Mouse (Mus musculus) liver, embryonic 16.5 days (tissue): ENCODE measurements around the gene Snx29. TPM values are rescaled to one million over a fixed set of nuclear protein-coding genes. Genes with fewer than 3 reads are reported as not detected.

Experiments
- ATAC-seq: fragments of 200-750 bp; cut with Nextera tagmentation; 2 replicates; pipeline ENCODE4 v1.8.0; 2017; ENCODE audit warnings: low read depth, mild to moderate bottlenecking, moderate number of reproducible peaks, moderate library complexity
- H3K27ac ChIP-seq: fragments of 300-500 bp; sonication (generic); 2 replicates; pipeline ENCODE4 v1.5.1; 2014; ENCODE audit warnings: mild to moderate bottlenecking, low read length
- H3K27me3 ChIP-seq: fragments of 300-500 bp; sonication (generic); 2 replicates; pipeline ENCODE4 v1.6.1; 2014; ENCODE audit warnings: low read depth, low read length, mixed read lengths; ENCODE audit not compliant: control insufficient read depth, insufficient read depth
- H3K36me3 ChIP-seq: fragments of 300-500 bp; sonication (generic); 2 replicates; pipeline ENCODE4 v1.6.1; 2014; ENCODE audit warnings: mild to moderate bottlenecking; ENCODE audit not compliant: control insufficient read depth, insufficient read depth
- H3K4me1 ChIP-seq: fragments of 300-500 bp; sonication (generic); 2 replicates; pipeline ENCODE4 v1.6.1; 2014; ENCODE audit warnings: low read depth, low read length, mixed read lengths; ENCODE audit not compliant: control insufficient read depth
- H3K4me2 ChIP-seq: fragments of 300-500 bp; sonication (generic); 2 replicates; pipeline ENCODE4 v1.6.1; 2014; ENCODE audit warnings: low read depth, low read length, mixed read lengths
- H3K4me3 ChIP-seq: fragments of 300-500 bp; sonication (generic); 2 replicates; pipeline ENCODE4 v1.5.1; 2014; ENCODE audit warnings: low read depth, mild to moderate bottlenecking, low read length
- H3K9ac ChIP-seq: fragments of 300-500 bp; sonication (generic); 2 replicates; pipeline ENCODE4 v1.6.1; 2014; ENCODE audit warnings: low read depth, low read length
- H3K9me3 ChIP-seq: fragments of 300-500 bp; sonication (generic); replicated peaks from 2 replicates; pipeline ENCODE4 v1.6.1; 2016; ENCODE audit warnings: low read length; ENCODE audit not compliant: control insufficient read depth
- WGBS: fragments of 180-500 bp; shearing (Covaris S2); extraction: QIAGEN DNeasy Blood & Tissue Kit; methylation state at CpG from one replicate; pipeline ENCODE4 v1.1.7; 2014; ENCODE audit not compliant: insufficient replicate concordance; 5-methylcytosine and 5-hydroxymethylcytosine counted together
- polyA plus RNA-seq: library from polyadenylated mRNA; unstranded; fragments of >200 nt; fragmentation: Nextera tagmentation; extraction: Ambion mirVana; gene quantifications from 2 replicates; pipeline ENCODE4 v1.2.1, GENCODE M21; 2015

The Snx29 gene
- polyA plus RNA-seq, 1 experiment from 2014 or later: 4.6 TPM

GRCm38 (mm10) chr16:11456141-11456645 lies 133.5 kb downstream of the Snx29 start:
- peak; percentile 76 for ATAC-seq
- WGBS: 34% methylated on average over 5 of the region's 5 CpGs
- Histone ChIP-seq H3K9me3 (no peaks in the 10 kb centered on the region), H3K4me1 (peaks cover 8% of the 10 kb centered on the region), H3K9ac (peak overlapping the region; percentile 28; the same call in 1 of the 2 replicates), H3K4me2 (no peak overlapping the region), H3K4me3 (no peak overlapping the region), H3K27me3 (no peaks in the 10 kb centered on the region), H3K36me3 (no peaks in the 10 kb centered on the region), H3K27ac (peak overlapping the region; percentile 51; the same call in 1 of the 2 replicates)

GRCm38 (mm10) chr16:11457136-11457535 lies 134.4 kb downstream of the Snx29 start:
- ATAC-seq: no peak
- 68% methylated on average over 5 of the region's 5 CpGs for WGBS
- H3K27me3 ChIP-seq: no peaks in the 10 kb centered on the region
- H3K4me1 ChIP-seq: peaks cover 11% of the 10 kb centered on the region
- no peak overlapping the region for H3K4me2 ChIP-seq
- no peak overlapping the region for H3K9ac ChIP-seq
- H3K4me3 ChIP-seq: no peak overlapping the region
- H3K27ac ChIP-seq: no peak overlapping the region
- H3K9me3 ChIP-seq: no peaks in the 10 kb centered on the region
- no peaks in the 10 kb centered on the region for H3K36me3 ChIP-seq

- no peak overlapping the region for H3K4me2 ChIP-seq
- 53% methylated on average over 2 of the region's 2 CpGs for WGBS
- ATAC-seq: no peak
Measured at GRCm38 (mm10) chr16:11457609-11458350, 135.1 kb downstream of the Snx29 start.

GRCm38 (mm10) chr16:11460210-11460609 lies 137.5 kb downstream of the Snx29 start:
- H3K9ac ChIP-seq: no peak overlapping the region
- no peaks in the 10 kb centered on the region for H3K9me3 ChIP-seq
- WGBS: 79% methylated on average over 1 of the region's 1 CpGs
- H3K4me1 ChIP-seq: peaks cover 11% of the 10 kb centered on the region
- no peak overlapping the region for H3K27ac ChIP-seq
- H3K4me3 ChIP-seq: no peak overlapping the region
- H3K27me3 ChIP-seq: no peaks in the 10 kb centered on the region
- no peak for ATAC-seq
- no peaks in the 10 kb centered on the region for H3K36me3 ChIP-seq
- H3K4me2 ChIP-seq: no peak overlapping the region

More at GRCm38 (mm10) chr16:11457609-11458350, 135.1 kb downstream of the Snx29 start:
- Histone ChIP-seq H3K27ac (no peak overlapping the region), H3K4me3 (no peak overlapping the region), H3K27me3 (no peaks in the 10 kb centered on the region), H3K4me1 (peaks cover 11% of the 10 kb centered on the region), H3K36me3 (no peaks in the 10 kb centered on the region), H3K9ac (no peak overlapping the region), H3K9me3 (no peaks in the 10 kb centered on the region)

DNA sequence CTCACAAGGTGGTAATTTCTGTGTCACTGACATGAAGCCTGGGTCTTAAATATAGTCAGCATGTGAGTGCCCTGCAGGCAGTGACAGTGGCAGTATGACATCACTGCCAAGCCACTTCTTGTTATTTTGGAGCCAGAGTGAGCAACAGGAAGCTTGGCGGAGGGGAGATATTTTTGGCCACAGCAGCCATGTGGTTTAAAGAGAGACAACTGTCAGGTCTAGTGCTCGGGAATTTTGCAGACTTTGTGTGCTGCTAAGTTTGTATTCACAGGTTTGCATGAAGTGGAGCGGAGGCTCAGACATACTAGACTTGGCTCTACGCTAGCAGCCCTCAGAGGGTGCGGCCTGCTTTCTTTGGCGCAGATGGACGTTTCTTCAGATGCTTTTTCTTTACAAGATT lies 138.9 kb downstream of the Snx29 start:
- peak; percentile 59 for ATAC-seq
- H3K27ac ChIP-seq: 0 out of 2 replicates have a peak overlapping the region, but pooled peaks have one; percentile 15
- no peaks in the 10 kb centered on the region for H3K36me3 ChIP-seq
- H3K27me3 ChIP-seq: no peaks in the 10 kb centered on the region
- no peak overlapping the region for H3K4me3 ChIP-seq
- H3K4me2 ChIP-seq: no peak overlapping the region
- peaks cover 8% of the 10 kb centered on the region for H3K4me1 ChIP-seq
- H3K9ac ChIP-seq: no peak overlapping the region
- no peaks in the 10 kb centered on the region for H3K9me3 ChIP-seq
- WGBS: 24% methylated on average over 7 of the region's 7 CpGs

DNA sequence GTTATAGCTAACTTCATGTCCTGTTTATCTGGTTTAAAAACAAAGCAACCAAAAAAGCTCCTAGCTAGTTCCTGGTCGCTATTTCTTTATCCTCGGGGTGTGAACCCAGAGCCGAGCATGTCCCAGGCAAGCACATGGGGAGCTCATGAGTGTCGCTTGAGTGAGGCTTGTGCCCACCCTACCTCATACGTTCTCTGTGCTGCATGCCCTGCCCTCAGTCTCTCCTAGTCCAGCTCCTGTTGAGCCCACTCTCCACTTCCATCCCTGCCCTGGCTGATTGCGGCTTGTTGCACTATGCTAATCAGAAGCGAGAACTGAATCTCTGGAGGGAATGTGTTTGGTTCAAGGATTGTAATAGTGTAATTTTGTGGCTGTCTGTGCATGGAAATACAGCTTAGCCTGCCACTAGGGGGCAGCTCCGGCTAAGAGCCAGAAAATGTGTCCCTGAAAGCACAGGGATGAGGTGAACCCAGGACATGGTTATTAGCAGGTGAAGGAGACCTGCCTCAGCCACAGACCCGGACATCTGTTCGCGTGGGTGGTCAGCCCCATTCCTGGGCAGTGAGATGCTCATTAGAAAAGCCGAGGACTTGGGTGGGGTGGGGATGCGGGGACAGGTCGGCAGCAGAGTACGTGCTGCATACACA lies 145.9 kb downstream of the Snx29 start:
- Histone ChIP-seq H3K4me2 (no peak overlapping the region), H3K9ac (no peak overlapping the region), H3K27ac (no peak overlapping the region), H3K36me3 (no peaks in the 10 kb centered on the region), H3K27me3 (no peaks in the 10 kb centered on the region), H3K4me1 (no peaks in the 10 kb centered on the region), H3K4me3 (no peak overlapping the region), H3K9me3 (no peaks in the 10 kb centered on the region)
- ATAC-seq: no peak
- WGBS: 43% methylated on average over 15 of the region's 15 CpGs

DNA sequence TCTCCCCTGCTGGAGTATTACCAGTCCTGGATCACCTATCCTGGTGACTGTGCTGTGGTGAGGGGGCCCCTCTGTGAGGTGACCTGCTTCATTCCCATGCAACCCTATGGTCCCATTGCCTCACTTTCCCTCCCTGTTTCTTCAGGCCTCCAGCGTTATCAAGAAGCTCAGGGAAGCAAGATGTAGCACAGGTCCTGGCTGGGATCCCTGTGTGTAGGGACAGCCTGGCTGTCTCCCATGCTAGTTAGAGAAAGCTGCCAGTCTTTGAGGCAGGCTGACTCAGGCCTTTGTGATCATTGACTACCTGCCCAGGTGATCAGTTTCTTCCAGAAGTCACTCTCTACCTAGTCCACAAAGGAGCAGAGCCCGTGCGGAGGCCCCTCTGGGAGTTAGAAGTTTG lies 146.8 kb downstream of the Snx29 start:
- H3K4me3 ChIP-seq: no peak overlapping the region

DNA sequence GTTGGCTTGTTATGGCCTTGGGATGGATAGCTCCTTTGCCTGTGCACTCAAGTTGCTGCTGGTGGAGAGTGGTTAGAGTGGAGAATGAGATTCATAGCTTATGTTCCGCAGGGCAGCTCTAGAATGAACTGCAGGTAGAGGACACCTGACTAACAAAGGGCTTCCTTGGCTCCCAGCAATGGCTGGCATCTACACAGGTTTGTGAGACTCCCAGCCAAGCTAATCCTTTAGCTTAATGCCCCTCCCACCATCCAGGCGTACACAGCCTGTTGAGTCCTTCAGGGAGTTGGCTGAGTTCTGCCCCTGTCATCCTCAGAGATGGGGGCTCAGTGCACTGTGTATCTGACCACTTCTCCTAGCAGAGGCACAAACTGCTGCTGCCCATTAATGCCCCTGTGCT lies 148.5 kb downstream of the Snx29 start:
- WGBS: 68% methylated on average over 2 of the region's 2 CpGs
- H3K4me2 ChIP-seq: no peak overlapping the region

More for the DNA sequence above, 146.8 kb downstream of the Snx29 start:
- 66% methylated on average over 3 of the region's 3 CpGs for WGBS
- H3K4me1 ChIP-seq: no peaks in the 10 kb centered on the region
- H3K4me2 ChIP-seq: no peak overlapping the region
- H3K36me3 ChIP-seq: no peaks in the 10 kb centered on the region
- no peak overlapping the region for H3K27ac ChIP-seq
- ATAC-seq: no peak
- no peaks in the 10 kb centered on the region for H3K27me3 ChIP-seq
- no peak overlapping the region for H3K9ac ChIP-seq
- no peaks in the 10 kb centered on the region for H3K9me3 ChIP-seq

DNA sequence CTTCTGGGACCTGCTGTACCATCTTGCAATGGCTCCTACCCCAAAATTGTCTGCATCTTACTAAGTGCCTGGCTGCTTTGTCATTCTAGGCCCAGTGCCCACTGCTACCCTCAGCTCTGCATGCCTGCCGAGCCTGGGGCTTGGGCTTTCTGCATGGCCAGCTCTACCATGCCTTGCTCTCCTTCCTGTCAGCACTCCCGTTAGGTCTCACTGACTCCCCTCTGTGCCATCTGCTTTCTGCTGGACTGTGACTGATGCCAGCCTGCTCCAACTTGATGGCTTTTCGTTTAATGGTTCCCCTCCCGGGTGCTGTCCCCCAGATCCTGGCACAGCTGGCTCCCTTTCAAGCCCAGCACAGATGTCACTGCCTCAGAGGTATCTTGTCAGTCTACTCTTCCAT lies 150.1 kb downstream of the Snx29 start:
- no peaks in the 10 kb centered on the region for H3K27me3 ChIP-seq
- no peak overlapping the region for H3K4me3 ChIP-seq
- no peaks in the 10 kb centered on the region for H3K36me3 ChIP-seq
- H3K9me3 ChIP-seq: no peaks in the 10 kb centered on the region
- no peaks in the 10 kb centered on the region for H3K4me1 ChIP-seq
- ATAC-seq: no peak
- H3K4me2 ChIP-seq: no peak overlapping the region
- WGBS: 67% methylated on average over 4 of the region's 4 CpGs
- no peak overlapping the region for H3K27ac ChIP-seq
- H3K9ac ChIP-seq: no peak overlapping the region

More for the DNA sequence above, 148.5 kb downstream of the Snx29 start:
- ATAC-seq: no peak
- H3K27ac ChIP-seq: no peak overlapping the region
- no peak overlapping the region for H3K9ac ChIP-seq
- H3K4me1 ChIP-seq: no peaks in the 10 kb centered on the region
- H3K36me3 ChIP-seq: no peaks in the 10 kb centered on the region
- no peaks in the 10 kb centered on the region for H3K9me3 ChIP-seq
- H3K27me3 ChIP-seq: no peaks in the 10 kb centered on the region
- H3K4me3 ChIP-seq: no peak overlapping the region
